Mouse (Mus musculus): Measurements from ENCODE around the gene Olfr649. TPM values are rescaled to one million over a fixed set of nuclear protein-coding genes. Genes with fewer than 3 reads are reported as not detected.

Gene Olfr649
- not detected for polyA plus RNA-seq (2012; fragmentation: generic; extraction: Trizol)

DNA sequence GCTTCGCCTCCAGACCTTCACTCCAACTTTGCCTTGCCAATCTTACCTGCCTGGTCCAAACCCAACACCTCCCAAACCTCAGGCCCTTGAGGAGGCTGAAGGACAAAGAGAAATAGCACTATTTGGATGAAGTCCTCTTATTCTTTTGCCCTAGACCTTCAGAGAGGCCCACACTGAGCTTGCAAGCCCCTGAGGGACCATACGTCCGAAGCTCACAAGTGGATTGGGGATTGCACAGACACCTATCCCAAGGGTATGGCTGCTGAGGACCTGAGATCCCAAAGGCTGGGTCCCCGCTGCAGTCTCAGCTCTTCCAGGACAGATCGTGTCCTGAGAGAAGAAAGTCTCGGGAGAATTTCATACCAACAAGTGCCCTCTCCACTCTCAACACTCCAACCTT, at the start of gene Olfr649:
Gene Olfr649 (minus strand): TSS at position 101 of the 400 bp plus-strand sequence.

GRCm38 (mm10) chr7:104244287-104245181, 48.7 kb upstream of the Olfr649 start, which contains the start of gene Trim34a:
Gene Trim34a, plus strand, starts transcription at chr7:104244457.

DNA sequence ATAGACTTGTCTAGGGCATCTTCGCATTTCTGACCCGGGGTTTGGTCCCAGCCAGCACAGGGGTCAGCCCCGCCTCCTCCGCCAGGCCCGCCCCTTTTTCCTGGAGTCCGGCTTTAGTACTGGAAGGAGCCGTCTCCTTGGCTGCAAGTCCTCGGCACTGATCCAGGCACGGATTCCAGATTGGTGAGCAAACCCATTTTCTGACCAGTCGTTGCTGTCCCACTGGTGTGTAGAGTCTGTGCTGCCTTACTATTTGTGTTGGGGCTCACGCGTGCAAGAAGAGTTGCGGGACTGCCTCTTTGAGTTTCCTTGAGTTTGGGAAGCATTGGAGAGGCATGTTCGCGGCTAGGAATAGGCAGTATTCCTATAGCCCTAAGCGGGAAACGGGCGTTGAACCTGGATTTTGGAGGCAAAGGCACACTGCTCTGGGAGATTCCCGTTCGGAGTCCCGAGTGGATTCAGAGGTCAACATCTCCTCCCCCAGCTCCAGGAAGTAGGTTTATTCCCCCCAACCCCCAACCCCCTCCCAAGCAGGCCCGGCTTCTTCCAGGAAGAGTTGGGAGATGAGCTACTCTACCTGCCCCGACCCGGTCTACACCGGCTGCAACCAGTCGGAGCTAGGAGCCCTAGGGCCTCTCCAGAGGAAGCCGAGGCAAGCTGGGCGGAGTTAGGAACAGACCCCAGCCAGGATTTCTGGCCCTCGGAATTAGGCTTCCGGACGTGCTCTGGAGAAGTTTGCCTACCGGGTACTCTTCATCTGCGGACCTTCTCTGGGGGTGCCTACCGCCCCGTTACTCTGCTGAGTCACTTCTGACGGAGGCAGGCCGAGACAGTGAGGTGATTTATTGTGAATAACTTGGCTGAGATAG, 23.1 kb upstream of the Olfr649 start, which contains the start of gene Trim6:
Gene Trim6 (plus strand): TSS at position 93 of the 869 bp plus-strand sequence.

DNA sequence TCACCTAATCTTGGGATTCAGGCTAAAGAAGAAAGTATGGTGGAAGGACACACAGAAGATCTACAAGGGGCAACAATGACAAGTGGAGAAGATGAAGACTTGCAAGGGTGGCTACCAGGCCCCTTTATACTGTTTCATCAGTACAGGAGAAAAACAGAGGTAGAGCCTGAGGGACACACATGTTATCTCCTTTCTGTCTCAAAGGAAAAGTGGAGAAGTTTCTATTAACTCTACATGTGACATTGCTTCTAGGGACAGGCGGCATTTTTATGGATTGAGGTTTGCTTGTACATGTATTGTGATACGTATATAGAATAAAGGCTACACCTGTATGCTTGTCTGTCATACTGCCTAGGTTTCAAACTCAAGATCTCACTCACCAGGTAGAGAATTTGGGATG, 12.5 kb downstream of the Olfr649 start, which contains the start of gene Olfr648:
Gene Olfr648 (minus strand): TSS at position 101 of the 400 bp plus-strand sequence.

DNA sequence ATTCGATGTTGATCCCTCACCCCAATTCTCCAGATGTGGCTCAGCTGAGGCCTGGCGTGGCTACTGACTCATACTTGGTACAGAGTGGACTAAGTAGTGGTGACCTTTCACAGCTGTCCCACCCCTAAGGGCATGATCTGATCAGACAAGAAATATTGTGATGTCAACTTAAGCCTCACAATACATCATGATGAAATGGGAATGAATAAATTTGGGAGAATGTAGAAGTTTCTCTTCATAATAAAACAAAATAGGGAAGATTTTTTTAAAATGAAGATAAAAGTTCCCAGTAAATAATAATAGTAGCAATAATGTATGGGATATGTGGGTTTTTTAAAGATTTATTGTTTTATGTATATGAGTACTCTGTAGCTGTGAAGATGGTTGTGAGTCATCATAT, 45.3 kb downstream of the Olfr649 start, which contains the start of gene Ubqlnl:
Gene Ubqlnl (minus strand): TSS at position 101 of the 400 bp plus-strand sequence.

GRCm38 (mm10) chr7:104143179-104143578, 52.6 kb downstream of the Olfr649 start, which contains the start of gene Ubqln3:
Gene Ubqln3, minus strand, starts transcription at chr7:104143279.

Other genes starting within 250 kb of the Olfr649 start
- not detected for gene Olfr635, start 224.8 kb downstream of the Olfr649 start, polyA plus RNA-seq (2012; fragmentation: generic; extraction: Trizol)
- not detected for gene Olfr638, start 197.2 kb downstream of the Olfr649 start, polyA plus RNA-seq (2012; fragmentation: generic; extraction: Trizol)
- gene Olfr639, start 178.7 kb downstream of the Olfr649 start, polyA plus RNA-seq (2012; fragmentation: generic; extraction: Trizol): not detected
- not detected for gene Olfr640, start 170.4 kb downstream of the Olfr649 start, polyA plus RNA-seq (2012; fragmentation: generic; extraction: Trizol)
- gene Olfr641, start 160.5 kb downstream of the Olfr649 start, polyA plus RNA-seq (2012; fragmentation: generic; extraction: Trizol): not detected
- not detected for gene Olfr642, start 143.3 kb downstream of the Olfr649 start, polyA plus RNA-seq (2012; fragmentation: generic; extraction: Trizol)
- not detected for gene 4930516K23Rik, start 134.5 kb downstream of the Olfr649 start, polyA plus RNA-seq (2012; fragmentation: generic; extraction: Trizol)
- not detected for gene Olfr644, start 124.1 kb downstream of the Olfr649 start, polyA plus RNA-seq (2012; fragmentation: generic; extraction: Trizol)
- gene Olfr645, start 110.5 kb downstream of the Olfr649 start, polyA plus RNA-seq (2012; fragmentation: generic; extraction: Trizol): not detected
- not detected for gene Olfr646, start 91.1 kb downstream of the Olfr649 start, polyA plus RNA-seq (2012; fragmentation: generic; extraction: Trizol)
- not detected for gene Ubqln5, start 66.2 kb downstream of the Olfr649 start, polyA plus RNA-seq (2012; fragmentation: generic; extraction: Trizol)
- not detected for gene Olfr643, start 58.6 kb downstream of the Olfr649 start, polyA plus RNA-seq (2012; fragmentation: generic; extraction: Trizol)
- gene Ubqln3, start 52.7 kb downstream of the Olfr649 start, polyA plus RNA-seq (2012; fragmentation: generic; extraction: Trizol): not detected
- gene Ubqlnl, start 45.4 kb downstream of the Olfr649 start, polyA plus RNA-seq (2012; fragmentation: generic; extraction: Trizol): not detected
- gene Olfm5, start 31.2 kb downstream of the Olfr649 start, polyA plus RNA-seq (2012; fragmentation: generic; extraction: Trizol): not detected
- under 1 TPM in 1 of 2 experiments, not detected in 1; 0.01 TPM for gene Olfr648, start 12.6 kb downstream of the Olfr649 start, polyA plus RNA-seq (2012; fragmentation: generic; extraction: Trizol)
- under 1 TPM; 0.07 to 0.15 TPM for gene Trim6, start 22.8 kb upstream of the Olfr649 start, polyA plus RNA-seq (2012; fragmentation: generic; extraction: Trizol)
- under 1 TPM; 0.01 to 0.54 TPM for gene Trim34a, start 48.5 kb upstream of the Olfr649 start, polyA plus RNA-seq (2012; fragmentation: generic; extraction: Trizol)
- not detected for gene Trim5, start 92.1 kb upstream of the Olfr649 start, polyA plus RNA-seq (2012; fragmentation: generic; extraction: Trizol)
- gene Trim12a, start 119.5 kb upstream of the Olfr649 start, polyA plus RNA-seq (2012; fragmentation: generic; extraction: Trizol): under 1 TPM in 1 of 2 experiments, not detected in 1; 0.01 TPM
- under 1 TPM in 1 of 2 experiments, not detected in 1; 0.92 TPM for gene Trim34b, start 133.5 kb upstream of the Olfr649 start, polyA plus RNA-seq (2012; fragmentation: generic; extraction: Trizol)
- 1 to 10 TPM in 1 of 2 experiments, under 1 TPM in 1; 0.13 to 3.7 TPM for gene Trim12c, start 157.4 kb upstream of the Olfr649 start, polyA plus RNA-seq (2012; fragmentation: generic; extraction: Trizol)
- gene Trim30b, start 173.9 kb upstream of the Olfr649 start, polyA plus RNA-seq (2012; fragmentation: generic; extraction: Trizol): not detected
- not detected for gene Trim30c, start 204.9 kb upstream of the Olfr649 start, polyA plus RNA-seq (2012; fragmentation: generic; extraction: Trizol)